Mouse (Mus musculus): ENCODE measurements around the gene Olfr1177-ps. TPM values are rescaled to one million over a fixed set of nuclear protein-coding genes. Genes with fewer than 3 reads are reported as not detected.

The Olfr1177-ps gene
- not detected in 2 replicates for polyA plus RNA-seq (2016; fragmentation: Nextera tagmentation; extraction: Ambion mirVana)

DNA sequence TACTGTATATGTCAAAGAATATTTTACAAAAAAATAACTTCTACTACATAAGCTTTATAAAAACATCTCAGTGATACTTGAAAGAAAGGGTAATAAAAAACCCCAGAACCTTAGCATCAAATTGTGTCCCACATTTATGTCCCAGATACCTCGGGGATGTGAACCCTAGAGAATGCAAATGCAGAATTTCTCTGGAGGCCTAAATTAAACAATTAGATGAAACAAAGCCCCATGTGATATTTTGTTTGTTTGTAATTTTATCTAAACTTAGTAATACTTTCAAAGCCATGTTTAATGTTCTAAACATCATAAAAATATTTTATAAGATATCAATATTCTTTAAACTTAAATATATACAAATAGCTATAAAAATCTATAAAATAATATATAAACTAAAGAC is at the start of gene Olfr1177-ps:
TSS of gene Olfr1177-ps (minus strand) at position 101 of the 400 bp plus-strand sequence.
- Histone ChIP-seq H3K27me3 (no peaks in the 10 kb centered on the region), H3K36me3 (no peaks in the 10 kb centered on the region), H3K4me3 (no peak within 1 kb of the TSS), H3K27ac (no peak within 1 kb of the TSS), H3K4me1 (no peaks in the 10 kb centered on the region), H3K9ac (no peak within 1 kb of the TSS), H3K4me2 (replicated peaks) (no peak within 1 kb of the TSS), H3K9me3 (no peaks in the 10 kb centered on the region)
- ATAC-seq (ENCODE audit: insufficient number of reproducible peaks, insufficient read depth, low FRiP score, low TSS enrichment) = no peak
- WGBS = 76% methylated on average over 1 of the region's 1 CpGs

DNA sequence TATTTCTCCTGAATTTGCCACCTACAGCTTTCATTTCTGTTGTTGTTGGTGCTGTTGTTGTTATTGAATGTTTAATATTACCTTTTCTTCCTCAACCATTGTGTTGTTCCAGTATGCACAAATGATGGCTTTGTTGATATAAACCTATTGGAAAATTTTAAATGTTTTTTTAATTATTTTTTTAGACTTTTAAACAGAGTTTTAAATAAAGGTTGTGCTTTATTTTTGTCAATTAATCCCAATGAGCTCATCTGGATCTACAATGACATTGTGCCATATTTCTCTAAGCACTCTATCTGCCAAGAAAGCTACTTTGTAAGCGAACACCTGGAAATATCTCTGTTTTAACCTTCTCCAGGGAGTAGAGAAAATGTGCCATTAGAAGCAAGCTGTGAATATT is 40.5 kb upstream of the Olfr1177-ps start, which contains the start of gene Olfr1178:
TSS of gene Olfr1178 (plus strand) at position 301 of the 400 bp plus-strand sequence.
- no peak within 1 kb of the TSS for H3K27ac ChIP-seq
- WGBS = 79% methylated on average over 1 of the region's 1 CpGs
- no peaks in the 10 kb centered on the region for H3K27me3 ChIP-seq
- H3K4me1 ChIP-seq = no peaks in the 10 kb centered on the region
- no peak within 1 kb of the TSS for H3K4me2 ChIP-seq (replicated peaks)
- H3K4me3 ChIP-seq = no peak within 1 kb of the TSS
- H3K9ac ChIP-seq = no peak within 1 kb of the TSS
- no peak for ATAC-seq (ENCODE audit: insufficient number of reproducible peaks, insufficient read depth, low FRiP score, low TSS enrichment)
- no peaks in the 10 kb centered on the region for H3K36me3 ChIP-seq
- H3K9me3 ChIP-seq = no peaks in the 10 kb centered on the region

DNA sequence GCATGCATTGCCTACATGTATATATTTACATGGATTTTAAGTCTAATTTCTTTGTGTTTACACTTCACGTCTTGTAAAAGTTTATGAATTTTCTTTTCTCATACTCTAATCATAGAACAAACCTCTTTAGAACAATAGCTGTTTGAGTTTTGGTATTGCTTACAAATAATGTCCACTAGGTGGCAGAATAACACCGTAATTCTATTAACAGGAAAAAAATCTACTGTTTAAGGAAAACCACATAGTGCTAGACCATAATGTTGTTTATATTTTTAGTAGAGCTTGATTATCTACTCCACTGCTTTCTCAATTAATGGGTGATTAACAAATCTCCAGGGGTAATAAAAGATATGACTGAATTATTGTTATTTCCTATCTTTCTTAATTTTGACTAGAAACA is 10.0 kb upstream of the Olfr1177-ps start:
- Histone ChIP-seq H3K27ac (no peak overlapping the region), H3K36me3 (no peaks in the 10 kb centered on the region), H3K4me2 (replicated peaks) (no peak overlapping the region), H3K27me3 (no peaks in the 10 kb centered on the region), H3K9ac (no peak overlapping the region), H3K4me1 (no peaks in the 10 kb centered on the region), H3K9me3 (no peaks in the 10 kb centered on the region), H3K4me3 (no peak overlapping the region)
- no peak for ATAC-seq (ENCODE audit: insufficient number of reproducible peaks, insufficient read depth, low FRiP score, low TSS enrichment)
- WGBS = under 1% methylated on average over 2 of the region's 2 CpGs

DNA sequence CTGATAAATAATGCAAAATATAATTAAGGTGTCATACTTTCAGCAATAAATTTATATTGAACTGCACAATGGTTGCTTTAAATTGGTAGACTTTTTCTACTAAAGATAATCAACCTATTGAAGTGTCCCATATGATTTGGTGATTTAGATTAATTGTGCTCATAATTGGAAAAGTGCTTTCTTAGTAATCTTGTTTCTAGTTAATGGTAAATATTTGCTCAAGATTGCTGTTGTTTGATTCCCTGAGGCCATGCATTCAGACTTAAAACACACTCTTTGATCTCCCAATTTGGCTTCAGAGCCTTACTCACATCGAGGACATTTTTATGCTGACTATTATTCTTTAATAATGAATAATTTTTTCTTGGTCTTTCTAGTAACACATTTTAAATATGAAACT is 9.9 kb downstream of the Olfr1177-ps start, which contains the start of gene Olfr1176:
TSS of gene Olfr1176 (plus strand) at position 301 of the 400 bp plus-strand sequence.
- Histone ChIP-seq H3K27ac (no peak within 1 kb of the TSS), H3K36me3 (no peaks in the 10 kb centered on the region), H3K9ac (no peak within 1 kb of the TSS), H3K9me3 (no peaks in the 10 kb centered on the region), H3K4me2 (replicated peaks) (no peak within 1 kb of the TSS), H3K27me3 (no peaks in the 10 kb centered on the region), H3K4me3 (no peak within 1 kb of the TSS), H3K4me1 (no peaks in the 10 kb centered on the region)
- no peak for ATAC-seq (ENCODE audit: insufficient number of reproducible peaks, insufficient read depth, low FRiP score, low TSS enrichment)
- 57% methylated on average over 1 of the region's 1 CpGs for WGBS

DNA sequence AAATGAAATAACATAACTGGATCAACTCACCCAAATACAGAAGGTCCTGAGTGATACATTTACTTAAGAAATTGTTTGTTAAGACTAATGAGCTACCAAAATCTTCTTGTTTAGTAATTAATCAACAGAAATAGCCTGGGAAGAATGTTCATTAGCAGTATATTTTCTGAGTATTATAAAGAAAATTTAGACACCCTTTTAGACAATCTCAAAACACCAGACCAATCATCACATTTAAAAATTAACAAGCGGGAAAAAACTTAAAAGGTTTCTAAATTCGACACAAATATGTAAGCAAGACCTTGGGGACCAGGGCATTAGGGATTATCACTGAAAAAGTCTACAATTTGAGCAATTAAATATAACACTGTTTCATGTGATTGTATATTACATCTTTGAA is 19.2 kb downstream of the Olfr1177-ps start, which contains the start of gene Olfr1175-ps:
TSS of gene Olfr1175-ps (minus strand) at position 101 of the 400 bp plus-strand sequence.
- WGBS = 82% methylated on average over 2 of the region's 2 CpGs
- Histone ChIP-seq H3K4me1 (no peaks in the 10 kb centered on the region), H3K27ac (no peak within 1 kb of the TSS), H3K9me3 (no peaks in the 10 kb centered on the region), H3K4me2 (replicated peaks) (no peak within 1 kb of the TSS), H3K27me3 (no peaks in the 10 kb centered on the region), H3K4me3 (no peak within 1 kb of the TSS), H3K36me3 (no peaks in the 10 kb centered on the region), H3K9ac (no peak within 1 kb of the TSS)
- ATAC-seq (ENCODE audit: insufficient number of reproducible peaks, insufficient read depth, low FRiP score, low TSS enrichment) = no peak

DNA sequence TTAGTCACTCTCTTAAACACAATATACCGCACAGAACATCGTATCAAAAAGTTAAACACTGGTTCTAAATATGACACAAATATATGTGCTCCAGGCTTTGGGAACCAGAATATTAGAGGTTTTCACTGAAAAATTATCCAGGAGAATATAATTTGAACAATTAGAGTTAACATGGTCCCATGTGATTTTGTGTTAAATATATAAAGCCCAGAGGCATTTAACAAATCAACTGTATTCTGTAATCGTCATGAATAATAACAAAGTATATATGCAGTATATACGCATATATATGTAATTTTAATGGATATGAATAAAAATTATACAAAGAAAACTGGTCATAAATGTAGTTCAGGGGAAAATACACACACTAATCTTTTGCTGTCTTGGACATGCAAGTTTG is 31.3 kb downstream of the Olfr1177-ps start, which contains the start of gene Olfr1174-ps:
TSS of gene Olfr1174-ps (minus strand) at position 101 of the 400 bp plus-strand sequence.
- Histone ChIP-seq H3K9me3 (no peaks in the 10 kb centered on the region), H3K9ac (no peak within 1 kb of the TSS), H3K4me3 (no peak within 1 kb of the TSS), H3K4me1 (no peaks in the 10 kb centered on the region), H3K4me2 (replicated peaks) (no peak within 1 kb of the TSS), H3K27ac (no peak within 1 kb of the TSS), H3K27me3 (no peaks in the 10 kb centered on the region), H3K36me3 (no peaks in the 10 kb centered on the region)
- 92% methylated on average over 4 of the region's 4 CpGs for WGBS
- no peak for ATAC-seq (ENCODE audit: insufficient number of reproducible peaks, insufficient read depth, low FRiP score, low TSS enrichment)

Other genes with a start within 250 kb of the Olfr1177-ps start
- not detected in 2 replicates for gene Olfr1166, start 218.2 kb downstream of the Olfr1177-ps start, polyA plus RNA-seq (2016; fragmentation: Nextera tagmentation; extraction: Ambion mirVana)
- gene Olfr1167, start 191.3 kb downstream of the Olfr1177-ps start, polyA plus RNA-seq (2016; fragmentation: Nextera tagmentation; extraction: Ambion mirVana) = not detected in 2 replicates
- not detected in 2 replicates for gene Olfr1168, start 164.6 kb downstream of the Olfr1177-ps start, polyA plus RNA-seq (2016; fragmentation: Nextera tagmentation; extraction: Ambion mirVana)
- gene Olfr1170, start 118.2 kb downstream of the Olfr1177-ps start, polyA plus RNA-seq (2016; fragmentation: Nextera tagmentation; extraction: Ambion mirVana) = not detected in 2 replicates
- not detected in 2 replicates for gene Olfr1173, start 66.6 kb downstream of the Olfr1177-ps start, polyA plus RNA-seq (2016; fragmentation: Nextera tagmentation; extraction: Ambion mirVana)
- gene Olfr1174-ps, start 31.4 kb downstream of the Olfr1177-ps start, polyA plus RNA-seq (2016; fragmentation: Nextera tagmentation; extraction: Ambion mirVana) = not detected in 2 replicates
- gene Olfr1175-ps, start 19.3 kb downstream of the Olfr1177-ps start, polyA plus RNA-seq (2016; fragmentation: Nextera tagmentation; extraction: Ambion mirVana) = not detected in 2 replicates
- not detected in 2 replicates for gene Olfr1176, start 9.8 kb downstream of the Olfr1177-ps start, polyA plus RNA-seq (2016; fragmentation: Nextera tagmentation; extraction: Ambion mirVana)
- gene Olfr1178, start 40.6 kb upstream of the Olfr1177-ps start, polyA plus RNA-seq (2016; fragmentation: Nextera tagmentation; extraction: Ambion mirVana) = not detected in 2 replicates
- not detected in 2 replicates for gene Olfr1179, start 60.0 kb upstream of the Olfr1177-ps start, polyA plus RNA-seq (2016; fragmentation: Nextera tagmentation; extraction: Ambion mirVana)
- gene Olfr1180, start 72.7 kb upstream of the Olfr1177-ps start, polyA plus RNA-seq (2016; fragmentation: Nextera tagmentation; extraction: Ambion mirVana) = not detected in 2 replicates
- gene Olfr1181, start 79.7 kb upstream of the Olfr1177-ps start, polyA plus RNA-seq (2016; fragmentation: Nextera tagmentation; extraction: Ambion mirVana) = not detected in 2 replicates
- not detected in 2 replicates for gene Gm13757, start 102.6 kb upstream of the Olfr1177-ps start, polyA plus RNA-seq (2016; fragmentation: Nextera tagmentation; extraction: Ambion mirVana)
- not detected in 2 replicates for gene Olfr1183, start 108.4 kb upstream of the Olfr1177-ps start, polyA plus RNA-seq (2016; fragmentation: Nextera tagmentation; extraction: Ambion mirVana)
- not detected in 2 replicates for gene Olfr1184, start 137.1 kb upstream of the Olfr1177-ps start, polyA plus RNA-seq (2016; fragmentation: Nextera tagmentation; extraction: Ambion mirVana)
- not detected in 2 replicates for gene Olfr1185-ps1, start 146.8 kb upstream of the Olfr1177-ps start, polyA plus RNA-seq (2016; fragmentation: Nextera tagmentation; extraction: Ambion mirVana)
- not detected in 2 replicates for gene Olfr1186, start 172.1 kb upstream of the Olfr1177-ps start, polyA plus RNA-seq (2016; fragmentation: Nextera tagmentation; extraction: Ambion mirVana)
- not detected in 2 replicates for gene Olfr1188, start 210.4 kb upstream of the Olfr1177-ps start, polyA plus RNA-seq (2016; fragmentation: Nextera tagmentation; extraction: Ambion mirVana)
- gene Olfr1189, start 240.0 kb upstream of the Olfr1177-ps start, polyA plus RNA-seq (2016; fragmentation: Nextera tagmentation; extraction: Ambion mirVana) = not detected in 2 replicates